Mouse (Mus musculus): ENCODE results near the gene Vkorc1l1.

Gene Vkorc1l1

GRCm38 (mm10) chr5:130001356-130001987, 59.7 kb downstream of the Vkorc1l1 start:
- DNase-seq (ENCODE audit: inconsistent age in 2 of 2, low spot score in 1 of 2) = no peak

DNA sequence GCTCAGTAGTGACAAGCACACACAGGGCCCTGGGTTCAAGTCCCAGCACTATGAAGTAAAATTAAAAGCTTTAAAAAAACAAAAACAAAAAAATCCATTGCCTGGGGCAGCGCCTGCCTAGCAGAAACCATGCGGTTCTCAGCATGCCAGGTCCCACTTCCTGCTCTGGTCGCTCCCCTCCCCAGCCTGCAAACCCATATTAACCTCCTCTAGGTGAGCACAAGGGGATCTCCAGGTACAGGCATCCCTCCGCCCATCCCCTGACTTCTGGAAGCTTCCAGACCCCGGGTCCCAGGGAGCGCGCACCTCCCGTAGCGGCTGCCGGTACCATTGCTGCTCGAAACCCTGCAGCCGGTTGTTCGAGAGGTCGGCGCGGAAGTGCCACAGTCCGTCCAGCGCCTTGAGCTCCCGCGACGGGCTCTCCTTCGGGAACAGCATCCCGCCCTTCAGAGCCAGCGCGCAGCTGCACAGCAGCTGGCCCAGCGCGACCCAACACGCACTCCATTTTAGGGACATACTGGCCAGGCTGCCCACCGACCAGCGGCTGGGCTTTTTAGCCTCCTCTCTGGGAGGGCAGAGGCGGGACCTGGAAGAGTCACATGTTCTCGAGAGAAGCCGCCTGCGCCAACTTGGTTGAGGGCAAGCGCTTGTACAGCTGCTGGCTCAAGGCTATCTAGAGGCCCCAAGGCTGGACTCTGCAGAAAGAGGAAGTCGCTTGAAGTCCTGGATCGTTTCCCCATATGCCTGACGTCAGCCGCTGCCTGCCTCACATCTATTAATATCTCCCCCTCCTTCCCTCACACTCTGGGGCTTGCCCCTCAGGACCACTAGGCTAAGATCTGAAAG, 60.8 kb downstream of the Vkorc1l1 start, which contains the start of gene Gusb:
Gene Gusb, minus strand, starts transcription at position 749 of the 846 bp plus-strand sequence.
- DNase-seq (ENCODE audit: inconsistent age in 2 of 2, low spot score in 1 of 2) = peak; percentile 92 to 97

- DNase-seq (ENCODE audit: inconsistent age in 2 of 2, low spot score in 1 of 2) = peak in 1 of 2 experiments; percentile 46
Observed at GRCm38 (mm10) chr5:130003229-130003628, 61.5 kb downstream of the Vkorc1l1 start.

DNA sequence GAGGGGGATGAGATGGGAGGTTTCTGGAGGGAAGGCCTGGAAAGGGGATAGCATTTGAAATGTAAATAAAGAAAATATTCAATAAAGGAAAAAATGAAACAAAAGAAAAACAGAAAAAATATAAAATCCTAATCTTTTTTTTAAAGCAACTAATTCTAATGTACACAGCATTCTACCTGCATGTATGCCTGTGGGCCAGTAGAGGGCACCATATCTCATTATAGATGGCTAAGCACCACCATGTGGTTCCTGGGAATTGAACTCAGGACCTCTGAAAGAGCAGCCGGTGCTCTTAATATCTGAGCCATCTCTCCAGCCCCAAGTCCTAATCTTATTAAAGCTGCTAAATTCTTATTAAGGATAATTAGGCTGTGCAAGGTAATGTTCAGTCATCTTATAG, 65.6 kb downstream of the Vkorc1l1 start:
- no peak for DNase-seq (ENCODE audit: inconsistent age in 2 of 2, low spot score in 1 of 2)

DNA sequence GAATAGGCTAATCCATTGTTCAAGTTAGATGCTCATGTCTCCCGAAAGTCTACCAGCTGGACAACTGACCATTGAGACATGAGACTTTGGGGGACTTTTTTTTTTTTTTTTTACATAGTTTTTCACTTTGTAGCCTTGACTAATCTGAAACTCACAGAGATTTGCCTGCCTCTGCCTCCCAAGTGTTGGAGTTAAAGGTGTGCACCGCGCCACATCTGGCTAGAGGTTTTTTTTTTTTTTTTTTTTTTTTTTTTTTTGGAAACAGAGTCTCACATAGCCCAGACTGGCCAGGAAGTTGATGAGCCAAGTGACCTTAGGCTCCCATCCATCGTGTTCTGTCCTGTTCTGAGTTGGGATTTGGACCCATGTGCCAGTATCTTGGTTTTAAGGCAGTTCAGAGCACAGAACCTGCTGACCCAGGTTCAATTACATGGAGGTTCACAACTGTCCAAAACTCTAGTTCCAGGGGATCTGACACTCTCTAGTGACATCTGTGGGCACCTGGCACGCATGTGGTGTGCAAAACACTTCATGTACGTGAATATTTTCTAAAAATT, 66.3 kb downstream of the Vkorc1l1 start:
- no peak for DNase-seq (ENCODE audit: inconsistent age in 2 of 2, low spot score in 1 of 2)

GRCm38 (mm10) chr5:130009784-130010183, 68.0 kb downstream of the Vkorc1l1 start:
- no peak for DNase-seq (ENCODE audit: inconsistent age in 2 of 2, low spot score in 1 of 2)

DNA sequence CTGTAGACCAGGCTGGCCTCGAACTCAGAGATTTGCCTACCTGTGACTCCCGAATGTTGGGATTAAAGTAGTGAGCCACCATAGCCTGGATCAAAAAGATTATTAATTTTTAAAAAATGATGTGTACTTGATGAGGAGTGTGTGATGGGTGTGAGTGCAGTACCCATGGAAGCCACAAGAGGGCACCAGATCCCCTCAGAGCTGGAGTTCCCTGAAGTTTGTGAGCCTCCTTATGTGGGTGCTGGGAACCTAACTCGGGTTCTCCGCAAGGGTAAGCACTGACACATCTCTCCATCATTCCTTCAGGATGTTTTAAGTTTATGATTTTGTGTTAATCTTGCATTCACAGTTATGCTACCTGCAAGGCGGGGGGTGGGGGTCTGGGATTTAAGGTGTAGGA, 69.2 kb downstream of the Vkorc1l1 start:
- DNase-seq (ENCODE audit: inconsistent age in 2 of 2, low spot score in 1 of 2) = no peak

GRCm38 (mm10) chr5:130015104-130015503, 73.3 kb downstream of the Vkorc1l1 start:
- DNase-seq (ENCODE audit: inconsistent age in 2 of 2, low spot score in 1 of 2) = no peak

- no peak for DNase-seq (ENCODE audit: inconsistent age in 2 of 2, low spot score in 1 of 2)
Observed at GRCm38 (mm10) chr5:130019461-130019860, 77.7 kb downstream of the Vkorc1l1 start.

DNA sequence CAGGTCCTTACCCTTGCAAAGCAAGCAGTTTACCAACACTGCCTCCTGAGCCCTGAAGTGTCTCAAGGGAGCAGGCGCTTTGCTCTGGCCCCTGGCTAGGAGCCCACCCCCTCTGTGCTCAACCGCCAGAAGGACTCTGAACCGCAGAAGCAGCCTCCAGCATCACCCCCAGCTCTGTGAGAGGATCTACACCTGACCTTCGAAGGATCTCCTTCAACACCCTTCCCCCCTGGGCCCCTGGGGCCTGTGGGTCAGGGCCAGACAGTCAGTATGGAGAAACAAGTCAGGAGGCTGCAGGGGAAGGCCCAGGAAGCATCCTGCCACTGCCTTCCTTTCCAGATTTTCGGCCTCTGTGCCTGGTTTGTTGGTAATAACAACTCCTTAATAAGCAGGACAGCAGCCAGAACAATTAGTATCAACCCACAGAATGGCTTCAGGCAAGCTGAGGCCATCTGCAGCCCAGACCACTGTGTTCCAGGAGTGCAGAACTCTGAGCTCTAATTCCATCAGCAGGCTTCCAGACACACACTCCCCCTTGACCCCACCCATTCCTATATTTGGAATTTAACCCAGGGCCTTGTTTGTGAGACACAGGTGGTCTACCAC, 79.7 kb downstream of the Vkorc1l1 start:
- DNase-seq (ENCODE audit: inconsistent age in 2 of 2, low spot score in 1 of 2) = peak; percentile 31 to 65

GRCm38 (mm10) chr5:130022366-130022765, 80.6 kb downstream of the Vkorc1l1 start:
- no peak for DNase-seq (ENCODE audit: inconsistent age in 2 of 2, low spot score in 1 of 2)

DNA sequence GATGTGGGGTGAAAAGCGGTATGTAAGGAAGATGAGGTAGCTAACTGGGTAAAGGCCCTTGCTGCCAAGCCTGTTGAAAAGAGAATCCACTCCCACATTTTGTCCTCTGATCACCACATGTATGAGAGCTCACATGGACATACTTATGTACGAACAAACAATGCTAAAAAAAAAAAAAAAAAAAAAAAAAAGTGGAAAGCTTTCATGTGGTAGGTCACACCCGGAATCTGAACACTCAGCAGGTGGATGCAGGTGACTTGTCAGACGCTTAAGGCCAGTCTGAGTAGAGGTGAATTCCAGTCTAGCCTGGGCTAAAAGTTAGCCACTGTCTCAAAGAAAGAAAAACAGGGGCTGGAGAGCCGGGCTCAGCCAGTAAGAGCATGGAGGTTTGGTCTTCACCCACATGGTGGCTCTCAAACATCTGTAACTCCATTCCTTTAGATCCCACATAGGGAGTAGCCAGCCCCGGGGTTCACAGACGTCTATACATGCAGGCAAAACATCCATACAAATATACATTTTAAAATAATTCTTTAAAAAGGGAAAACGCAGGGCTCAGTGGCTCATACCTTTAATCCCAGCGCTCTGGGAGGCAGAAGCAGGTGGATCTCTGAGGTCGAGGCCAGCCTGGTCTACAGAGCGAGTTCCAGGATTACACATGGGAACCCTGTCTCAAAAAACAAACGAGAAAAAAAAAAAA, 81.4 kb downstream of the Vkorc1l1 start:
- DNase-seq (ENCODE audit: inconsistent age in 2 of 2, low spot score in 1 of 2) = no peak

DNA sequence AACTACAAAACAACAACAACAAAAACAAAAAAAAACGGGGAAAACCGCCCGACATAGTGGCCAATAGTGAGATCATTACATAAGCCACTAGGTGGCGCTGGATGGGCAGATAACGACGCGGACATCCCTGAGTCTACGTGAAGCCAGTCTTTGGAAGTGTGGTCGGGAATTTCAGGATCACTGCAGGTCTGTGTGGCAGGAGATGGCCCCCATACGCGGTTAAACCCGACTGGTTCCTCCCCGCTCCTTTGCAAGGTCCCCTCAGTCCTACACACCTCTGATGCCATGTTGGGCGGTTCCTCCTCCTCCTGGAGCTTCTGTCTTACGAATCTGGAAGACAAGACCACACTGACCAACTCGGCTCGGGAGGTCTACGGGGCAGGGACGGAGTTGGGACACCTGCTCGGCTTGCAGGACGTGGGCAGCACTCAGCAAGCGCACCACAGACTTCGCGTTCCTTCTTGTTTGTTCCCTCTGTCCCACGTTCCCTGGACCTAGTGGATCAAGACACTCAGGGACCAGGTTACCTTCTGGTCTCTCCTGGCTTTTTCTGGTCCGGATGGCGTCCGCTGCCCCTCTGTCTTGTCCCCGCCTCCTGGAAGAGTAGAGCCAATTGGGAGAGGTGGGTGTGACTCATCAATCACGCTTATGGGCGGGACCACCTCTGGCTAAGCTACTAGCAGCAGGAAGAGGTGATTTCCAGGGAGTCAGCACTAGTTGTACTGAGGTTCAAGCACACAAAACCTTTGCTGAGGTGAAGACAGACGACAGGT, 82.2 kb downstream of the Vkorc1l1 start:
- peak; percentile 94 to 97 for DNase-seq (ENCODE audit: inconsistent age in 2 of 2, low spot score in 1 of 2)

GRCm38 (mm10) chr5:130027134-130027533, 85.4 kb downstream of the Vkorc1l1 start:
- DNase-seq (ENCODE audit: inconsistent age in 2 of 2, low spot score in 1 of 2) = no peak

- peak; percentile 71 to 88 for DNase-seq (ENCODE audit: inconsistent age in 2 of 2, low spot score in 1 of 2)
Observed at GRCm38 (mm10) chr5:130027696-130028095, 85.9 kb downstream of the Vkorc1l1 start.

DNA sequence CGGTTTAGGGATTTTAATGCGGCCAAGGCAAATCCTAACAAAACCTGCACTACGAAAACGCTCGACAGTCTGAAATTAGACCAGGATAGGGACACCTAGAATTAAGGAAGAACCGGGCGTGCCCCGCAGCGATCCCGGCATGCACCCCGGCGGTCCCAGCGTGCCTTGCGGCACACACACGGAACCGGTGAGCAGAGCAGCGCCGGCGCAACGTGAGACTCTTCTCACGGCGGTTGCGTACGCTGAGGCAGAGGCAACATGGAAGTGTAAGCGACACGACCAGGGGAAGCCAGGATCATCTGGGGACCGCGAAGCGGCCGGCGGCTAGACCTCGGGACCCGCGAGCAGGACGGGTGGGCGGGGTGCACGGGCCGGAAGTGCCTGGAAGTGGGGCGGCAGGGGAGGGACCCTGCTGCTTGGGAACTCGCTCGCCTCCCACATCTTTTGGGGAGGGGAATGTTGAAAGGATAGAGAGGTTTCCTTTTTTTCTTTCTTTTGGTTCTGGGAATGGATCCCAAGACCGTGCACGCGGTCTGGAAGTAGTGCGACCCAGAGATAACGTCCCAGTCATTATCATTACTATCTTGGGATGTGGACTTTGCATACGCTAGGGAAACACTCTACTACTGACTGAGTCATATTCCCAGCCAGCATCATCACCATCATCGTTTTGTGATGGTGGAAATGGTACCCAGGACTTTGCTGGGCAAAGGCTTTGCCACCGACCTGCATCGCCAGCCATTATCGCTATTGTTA, 87.5 kb downstream of the Vkorc1l1 start, which contains the start of the genes Asl and Crcp:
Gene Asl, minus strand, starts transcription at position 106 of the 756 bp plus-strand sequence.
Gene Crcp, plus strand, starts transcription at position 149 of the 756 bp plus-strand sequence.
- peak; percentile 86 to 96 for DNase-seq (ENCODE audit: inconsistent age in 2 of 2, low spot score in 1 of 2)

GRCm38 (mm10) chr5:130031410-130032390, 89.9 kb downstream of the Vkorc1l1 start:
- peak; percentile 81 to 91 for DNase-seq (ENCODE audit: inconsistent age in 2 of 2, low spot score in 1 of 2)

DNA sequence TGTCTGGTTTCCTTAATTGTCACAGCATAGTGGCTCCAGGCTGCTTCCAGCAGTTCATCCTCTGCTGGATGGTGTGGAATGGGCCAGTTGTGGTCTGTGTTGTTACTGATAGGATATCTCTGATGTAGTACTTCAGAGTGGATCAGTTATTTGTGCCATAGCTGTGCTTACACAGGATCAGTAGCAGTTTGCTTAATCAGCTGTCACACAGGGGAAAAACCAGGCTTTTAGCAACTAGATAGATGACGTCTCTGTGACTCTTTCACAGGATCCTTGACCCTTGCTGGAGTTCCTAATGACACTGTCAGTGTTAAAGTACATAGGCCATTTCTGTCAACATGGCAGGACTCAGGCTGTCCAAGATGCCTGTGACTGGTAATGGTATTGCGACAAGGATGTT, 92.1 kb downstream of the Vkorc1l1 start:
- DNase-seq (ENCODE audit: inconsistent age in 2 of 2, low spot score in 1 of 2) = peak in 1 of 2 experiments; percentile 68
